Mouse (Mus musculus) forebrain, postnatal 0 days (tissue): ENCODE measurements around the gene Rexo2. TPM values are rescaled to one million over a fixed set of nuclear protein-coding genes. Genes with fewer than 3 reads are reported as not detected.
"Not testable (repeated sequence)": the region's sequence is repeated elsewhere in the genome, so short reads cannot be mapped to it uniquely, and the experiment has no call there.

Source experiments
- ATAC-seq: fragments of 200-750 bp; cut with Nextera tagmentation; 2 replicates; pipeline ENCODE4 v1.8.0; 2017; ENCODE audit warnings: mild to moderate bottlenecking, moderate library complexity
- DNase-seq: peaks from one replicate; pipeline ENCODE4 v3.0.0-alpha.2; 2015
- H3K27ac ChIP-seq: fragments of 300-500 bp; sonication (generic); 2 replicates; pipeline ENCODE4 v1.5.1; 2014; ENCODE audit warnings: low read depth, mild to moderate bottlenecking, antibody characterized with exemption, low read length, moderate library complexity, mixed read lengths
- H3K27me3 ChIP-seq: fragments of 300-500 bp; sonication (generic); 2 replicates; pipeline ENCODE4 v1.6.1; 2014; ENCODE audit warnings: mild to moderate bottlenecking, low read length, mixed read lengths; ENCODE audit not compliant: insufficient read depth
- H3K36me3 ChIP-seq: fragments of 300-500 bp; sonication (generic); 2 replicates; pipeline ENCODE4 v1.6.1; 2014; ENCODE audit warnings: mild to moderate bottlenecking, moderate library complexity; ENCODE audit not compliant: insufficient read depth
- H3K4me1 ChIP-seq: fragments of 300-500 bp; sonication (generic); 2 replicates; pipeline ENCODE4 v1.6.1; 2014; ENCODE audit warnings: antibody characterized with exemption; ENCODE audit not compliant: insufficient read depth
- H3K4me2 ChIP-seq: fragments of 300-500 bp; sonication (generic); 2 replicates; pipeline ENCODE4 v1.6.1; 2014; ENCODE audit warnings: low read depth, mild to moderate bottlenecking, moderate library complexity
- H3K4me3 ChIP-seq: fragments of 300-500 bp; sonication (generic); 2 replicates; pipeline ENCODE4 v1.5.1; 2014; ENCODE audit warnings: low read depth, low read length, mixed read lengths
- H3K9ac ChIP-seq: fragments of 300-500 bp; sonication (generic); 2 replicates; pipeline ENCODE4 v1.6.1; 2014; ENCODE audit warnings: mild to moderate bottlenecking
- H3K9me3 ChIP-seq: fragments of 300-500 bp; sonication (generic); 2 replicates; pipeline ENCODE4 v1.6.1; 2016; ENCODE audit warnings: low read length
- CTCF ChIP-seq: sonication (generic); IDR thresholded peaks from 2 replicates; pipeline ENCODE4 v1.5.1; 2016; ENCODE audit warnings: antibody characterized with exemption, control low read depth, low read depth
- WGBS: fragments of 180-500 bp; shearing (Covaris S2); extraction: QIAGEN DNeasy Blood & Tissue Kit; methylation state at CpG from one replicate; pipeline ENCODE4 v1.1.7; 2014; 5-methylcytosine and 5-hydroxymethylcytosine counted together
- polyA plus RNA-seq: library from polyadenylated mRNA; unstranded; fragments of >200 nt; fragmentation: Nextera tagmentation; extraction: Ambion mirVana; gene quantifications from 2 replicates; pipeline ENCODE4 v1.2.1, GENCODE M21; 2015
- total RNA-seq: library from RNA; depleted of rRNA; stranded (reverse); fragments of >200 nt; gene quantifications from 2 replicates; pipeline ENCODE4 v1.2.3, GENCODE M21; 2014; rRNA removed

Rexo2 gene
- total RNA-seq (61.2 and 83.9 TPM in 2 replicates), polyA plus RNA-seq (108 and 109 TPM in 2 replicates)

DNA sequence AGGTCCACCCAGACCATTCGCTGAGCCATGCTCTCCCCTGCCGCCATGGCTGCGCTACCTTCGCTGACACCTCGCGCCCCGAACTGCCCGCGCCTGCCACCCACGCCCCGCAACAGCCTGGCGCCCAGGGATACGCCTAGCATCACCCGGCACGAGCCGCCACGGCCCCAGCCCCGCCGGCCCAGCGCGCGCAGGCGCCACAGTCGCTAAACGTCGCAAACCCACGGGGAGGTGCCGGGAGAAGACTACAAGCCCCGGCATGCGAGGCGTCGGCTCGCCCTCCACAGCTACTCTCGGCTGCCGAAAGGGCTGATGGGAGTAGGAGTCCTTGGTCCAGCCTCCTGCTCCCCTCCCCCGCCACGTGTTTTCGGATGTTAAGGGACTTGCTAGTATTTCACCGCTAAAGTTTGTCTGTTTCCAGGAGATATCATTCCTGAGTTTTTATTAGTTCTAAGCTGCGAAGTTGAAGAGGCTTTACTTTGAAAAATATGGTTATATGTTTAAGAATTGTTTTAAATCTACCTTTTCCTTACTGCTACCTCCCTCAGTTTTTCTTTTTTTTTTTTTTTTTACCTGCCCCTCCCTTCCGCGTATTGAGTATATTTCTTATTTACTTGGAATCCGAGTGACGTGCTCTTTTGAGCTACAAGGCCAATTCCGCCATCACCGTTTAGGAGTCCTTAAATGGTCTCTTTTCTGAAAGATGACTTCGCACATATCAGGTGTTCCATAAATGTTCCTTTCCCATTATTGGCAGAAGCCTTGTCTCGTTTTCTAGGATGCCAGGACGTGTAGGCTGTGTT is at the start of gene Rexo2:
TSS of gene Rexo2 (minus strand) at position 213 of the 803 bp plus-strand sequence.
- TF ChIP-seq CTCF = no peak
- no peaks in the 10 kb centered on the region for H3K27me3 ChIP-seq
- no peaks in the 10 kb centered on the region; the same call in 1 of the 2 replicates for H3K4me1 ChIP-seq
- 3% methylated on average over 47 of the region's 49 CpGs for WGBS
- H3K36me3 ChIP-seq = peaks cover 3% of the 10 kb centered on the region; the same call in 1 of the 2 replicates
- peak within 1 kb of the TSS; percentile 62 for H3K9ac ChIP-seq
- H3K9me3 ChIP-seq = no peaks in the 10 kb centered on the region
- ATAC-seq (peak; percentile 100), DNase-seq (peak; percentile 95)
- peak within 1 kb of the TSS; percentile 70 for H3K4me3 ChIP-seq
- H3K27ac ChIP-seq = no peak within 1 kb of the TSS
- peak within 1 kb of the TSS; percentile 96 for H3K4me2 ChIP-seq

- no peaks in the 10 kb centered on the region for H3K9me3 ChIP-seq
- no peaks in the 10 kb centered on the region for H3K36me3 ChIP-seq
- no peak for TF ChIP-seq CTCF
- no peak overlapping the region for H3K4me2 ChIP-seq
- no peak overlapping the region for H3K27ac ChIP-seq
- no peaks in the 10 kb centered on the region for H3K27me3 ChIP-seq
- DNase-seq (no peak), ATAC-seq (no peak)
- WGBS = 90% methylated on average over 4 of the region's 4 CpGs
- no peak overlapping the region for H3K4me3 ChIP-seq
- H3K4me1 ChIP-seq = no peaks in the 10 kb centered on the region
- H3K9ac ChIP-seq = no peak overlapping the region
Observed at GRCm38 (mm10) chr9:48526520-48526919, 46.1 kb upstream of the Rexo2 start.

- no peak overlapping the region for H3K27ac ChIP-seq
- no peak overlapping the region for H3K9ac ChIP-seq
- no peak overlapping the region for H3K4me3 ChIP-seq
- DNase-seq (no peak), ATAC-seq (no peak)
- H3K36me3 ChIP-seq = no peaks in the 10 kb centered on the region
- WGBS = 14% methylated on average over 1 of the region's 1 CpGs
- no peak overlapping the region for H3K4me2 ChIP-seq
- no peaks in the 10 kb centered on the region for H3K27me3 ChIP-seq
- no peak for TF ChIP-seq CTCF
- H3K9me3 ChIP-seq = no peaks in the 10 kb centered on the region
- H3K4me1 ChIP-seq = no peaks in the 10 kb centered on the region
Observed at GRCm38 (mm10) chr9:48525566-48525965, 45.1 kb upstream of the Rexo2 start.

DNA sequence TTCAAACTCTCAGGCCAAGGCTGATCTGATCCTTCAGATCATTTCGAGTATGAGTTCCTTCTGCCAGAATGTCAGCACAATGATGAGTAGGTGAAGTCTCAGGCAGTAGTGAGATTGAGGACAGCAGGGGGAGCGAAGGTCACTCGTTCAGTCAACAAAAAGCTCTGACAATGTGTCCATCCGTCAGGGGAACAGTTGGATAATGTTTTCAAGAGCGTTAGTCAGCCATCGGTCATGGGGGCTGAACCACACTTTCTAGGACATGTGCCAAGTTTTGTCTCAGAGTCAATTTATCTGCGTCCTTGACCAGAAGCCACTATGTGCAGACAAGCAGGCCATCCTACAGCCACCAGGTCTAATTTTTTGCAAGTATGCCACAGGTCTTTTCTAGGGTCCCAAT is 40.0 kb upstream of the Rexo2 start:
- H3K4me2 ChIP-seq, H3K27me3 ChIP-seq, ATAC-seq, H3K36me3 ChIP-seq, H3K4me3 ChIP-seq, H3K4me1 ChIP-seq, H3K27ac ChIP-seq, H3K9ac ChIP-seq, DNase-seq, H3K9me3 ChIP-seq: not testable (repeated sequence)
- no CpG with 5 or more reads among the region's 7 CpGs for WGBS

GRCm38 (mm10) chr9:48517372-48518130 is 37.1 kb upstream of the Rexo2 start:
- Histone ChIP-seq H3K27ac (peak overlapping the region; percentile 54), H3K36me3 (no peaks in the 10 kb centered on the region), H3K4me1 (peaks cover 3% of the 10 kb centered on the region; the same call in 1 of the 2 replicates), H3K9me3 (no peaks in the 10 kb centered on the region), H3K27me3 (no peaks in the 10 kb centered on the region), H3K4me2 (peak overlapping the region; percentile 50), H3K4me3 (peak overlapping the region; percentile 28), H3K9ac (peak overlapping the region; percentile 47)
- peak; percentile 69 for DNase-seq
- no peak for TF ChIP-seq CTCF
- 17% methylated on average over 19 of the region's 19 CpGs for WGBS
- ATAC-seq = peak; percentile 65; the same call in 1 of the 2 replicates

GRCm38 (mm10) chr9:48516615-48517371 is 36.4 kb upstream of the Rexo2 start:
- Histone ChIP-seq H3K27me3 (no peaks in the 10 kb centered on the region), H3K36me3 (no peaks in the 10 kb centered on the region), H3K4me3 (peak overlapping the region; percentile 28), H3K9ac (peak overlapping the region; percentile 47), H3K27ac (peak overlapping the region; percentile 54; the same call in 1 of the 2 replicates), H3K4me1 (peaks cover 3% of the 10 kb centered on the region; the same call in 1 of the 2 replicates), H3K4me2 (peak overlapping the region; percentile 50), H3K9me3 (no peaks in the 10 kb centered on the region)
- ATAC-seq (peak; percentile 47; the same call in 1 of the 2 replicates), DNase-seq (peak; percentile 64)
- WGBS = 18% methylated on average over 11 of the region's 11 CpGs
- 0 out of 2 replicates have a peak, but pooled peaks have one; percentile 16 for TF ChIP-seq CTCF
